Mouse (Mus musculus): ENCODE data around the gene Nckap5l. TPM values are rescaled to one million over a fixed set of nuclear protein-coding genes. Genes with fewer than 3 reads are reported as not detected.

Nckap5l gene
- polyA plus RNA-seq, 1 experiment: 13.0 TPM

DNA sequence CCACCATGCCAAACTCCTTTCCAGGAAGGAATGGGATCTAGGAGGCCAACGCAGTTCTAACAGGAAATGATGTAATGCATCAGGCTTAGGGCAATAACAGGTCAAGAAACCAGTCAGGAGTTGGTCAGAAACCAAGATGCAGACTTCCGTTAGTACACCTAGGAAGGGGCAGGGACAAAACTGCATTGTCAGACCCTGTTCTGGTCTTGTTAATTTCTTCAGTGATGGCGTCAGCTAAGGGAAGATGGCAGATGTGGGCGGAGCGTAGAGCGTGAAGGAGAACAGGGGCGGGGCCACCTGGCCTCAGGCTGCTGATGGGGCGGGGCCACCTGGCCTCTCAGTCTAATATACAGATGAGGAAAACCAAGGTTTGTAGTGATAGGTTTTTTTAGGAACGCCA lies 36.4 kb downstream of the Nckap5l start:
- peaks cover 13% of the 10 kb centered on the region for H3K4me1 ChIP-seq (ENCODE audit: control insufficient read depth, insufficient read depth, low read length)

DNA sequence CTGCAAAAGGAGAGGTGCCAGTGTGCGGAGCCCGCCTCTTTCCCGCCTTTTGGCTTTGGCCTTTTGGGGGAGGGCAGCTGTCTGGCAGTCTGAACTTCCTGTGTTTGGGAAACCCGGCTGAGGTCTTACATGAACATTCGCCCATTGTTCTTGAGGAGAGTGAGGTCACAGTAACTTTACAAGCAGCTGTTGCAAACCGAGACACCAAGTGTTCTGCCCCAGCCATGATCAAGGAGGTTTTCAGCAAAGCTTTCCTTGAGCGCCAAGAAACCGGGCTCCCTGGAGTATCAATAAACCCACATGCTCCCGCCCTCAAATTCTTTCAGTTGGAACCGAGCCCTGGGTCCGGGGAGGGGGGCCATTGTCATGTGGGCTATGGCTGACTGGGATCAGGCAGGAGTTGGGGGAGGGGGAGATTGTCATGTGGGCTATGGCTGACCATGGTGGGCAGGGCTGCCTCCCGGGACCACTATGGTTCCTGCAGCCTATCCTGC lies 37.0 kb downstream of the Nckap5l start:
- Histone ChIP-seq H3K4me3 (replicated peaks; ENCODE audit: extremely low read depth, low read depth, low read length) (peak overlapping the region; percentile 8), H3K4me1 (ENCODE audit: control insufficient read depth, insufficient read depth, low read length) (peaks cover 15% of the 10 kb centered on the region)
- TF ChIP-seq POLR2A (IDR thresholded peaks at IDR 0.05; ENCODE audit: borderline replicate concordance, extremely low read depth, low read depth, low read length): 0 out of 2 replicates have a peak, but pooled peaks have one; percentile 18
- TF ChIP-seq CTCF (IDR thresholded peaks at IDR 0.05; ENCODE audit: insufficient read depth, low read length): no peak
- 4% methylated on average over 12 of the region's 12 CpGs for WGBS
- peak; percentile 53 for DNase-seq

More for the DNA sequence above, 36.4 kb downstream of the Nckap5l start:
- DNase-seq: no peak
- no peak overlapping the region for H3K4me3 ChIP-seq (replicated peaks; ENCODE audit: extremely low read depth, low read depth, low read length)
- TF ChIP-seq CTCF (IDR thresholded peaks at IDR 0.05; ENCODE audit: insufficient read depth, low read length): no peak
- no peak for TF ChIP-seq POLR2A (IDR thresholded peaks at IDR 0.05; ENCODE audit: borderline replicate concordance, extremely low read depth, low read depth, low read length)
- 48% methylated on average over 9 of the region's 9 CpGs for WGBS

DNA sequence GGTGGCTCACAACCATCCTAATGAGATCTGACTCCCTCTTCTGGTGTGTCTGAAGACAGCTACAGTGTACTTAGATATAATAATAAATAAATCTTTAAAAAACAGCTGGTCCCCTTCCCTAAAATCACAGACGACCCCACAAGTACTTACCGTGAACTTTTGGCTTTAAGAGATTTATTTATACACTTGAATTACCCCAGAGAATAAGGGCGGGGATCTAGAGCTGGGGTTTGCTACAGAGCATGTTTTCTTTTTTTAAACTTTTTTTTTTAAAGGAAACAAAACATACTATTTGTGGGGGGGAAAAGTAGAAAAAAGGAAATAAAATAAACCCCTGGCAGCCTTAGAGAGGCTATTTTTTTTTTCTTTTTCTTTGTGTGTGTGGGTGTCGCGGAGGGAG lies 37.4 kb downstream of the Nckap5l start:
- DNase-seq: no peak
- 2% methylated on average over 5 of the region's 5 CpGs for WGBS
- Histone ChIP-seq H3K4me3 (replicated peaks; ENCODE audit: extremely low read depth, low read depth, low read length) (no peak overlapping the region), H3K4me1 (ENCODE audit: control insufficient read depth, insufficient read depth, low read length) (peaks cover 15% of the 10 kb centered on the region)
- TF ChIP-seq POLR2A (IDR thresholded peaks at IDR 0.05; ENCODE audit: borderline replicate concordance, extremely low read depth, low read depth, low read length) (no peak), CTCF (IDR thresholded peaks at IDR 0.05; ENCODE audit: insufficient read depth, low read length) (no peak)

DNA sequence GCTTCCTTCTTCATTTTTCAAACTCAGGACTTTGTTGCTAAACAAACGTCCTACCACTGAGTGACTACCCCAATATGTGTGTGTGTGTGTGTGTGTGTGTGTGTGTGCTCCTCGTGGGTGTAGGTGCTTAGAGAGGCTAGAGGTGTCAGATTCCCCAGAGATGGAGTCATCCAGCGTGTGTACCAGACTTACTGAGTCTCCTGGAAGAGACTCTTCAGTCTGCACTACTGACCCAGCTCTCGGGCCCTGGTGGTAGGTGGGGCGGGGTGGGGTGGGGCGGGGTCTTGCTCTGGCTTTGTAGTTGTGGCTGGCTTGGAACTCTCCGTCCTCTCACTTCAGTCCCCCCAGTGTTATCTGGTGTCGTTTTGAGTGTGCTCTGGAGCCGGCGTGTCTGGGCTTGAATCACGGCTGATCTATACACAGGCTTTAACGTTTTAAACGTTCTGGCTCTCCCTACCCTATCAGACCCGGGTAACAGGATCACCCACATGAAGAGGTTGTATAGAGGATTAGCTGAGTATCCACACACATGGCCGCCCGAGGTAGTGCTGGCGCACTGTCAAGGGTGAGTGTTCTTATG lies 39.8 kb downstream of the Nckap5l start:
- no peak for DNase-seq
- Histone ChIP-seq H3K4me1 (ENCODE audit: control insufficient read depth, insufficient read depth, low read length) (peaks cover 15% of the 10 kb centered on the region), H3K4me3 (replicated peaks; ENCODE audit: extremely low read depth, low read depth, low read length) (no peak overlapping the region)
- no peak for TF ChIP-seq POLR2A (IDR thresholded peaks at IDR 0.05; ENCODE audit: borderline replicate concordance, extremely low read depth, low read depth, low read length)
- no peak for TF ChIP-seq CTCF (IDR thresholded peaks at IDR 0.05; ENCODE audit: insufficient read depth, low read length)
- 30% methylated on average over 17 of the region's 17 CpGs for WGBS

DNA sequence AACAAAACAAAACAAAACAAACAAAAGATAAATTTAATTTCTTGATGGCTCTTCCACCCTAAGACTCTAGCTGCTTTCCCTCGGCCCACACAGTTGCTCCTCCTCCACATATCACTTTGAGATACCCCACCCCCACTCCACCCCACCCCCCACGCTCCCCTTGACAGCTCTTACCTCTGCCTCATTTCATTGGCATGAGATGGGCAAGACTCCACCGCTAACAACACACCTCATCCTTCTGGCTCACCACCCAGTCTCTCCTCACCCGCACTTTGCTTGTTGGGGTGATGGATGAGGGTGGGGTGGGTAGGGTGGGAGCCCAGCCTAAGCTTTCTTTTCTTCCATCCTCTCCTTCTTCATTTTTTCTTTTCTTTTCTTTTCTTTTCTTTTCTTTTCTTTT lies 40.6 kb downstream of the Nckap5l start:
- H3K4me3 ChIP-seq (replicated peaks; ENCODE audit: extremely low read depth, low read depth, low read length): no peak overlapping the region
- 19% methylated on average over 4 of the region's 4 CpGs for WGBS
- TF ChIP-seq POLR2A (IDR thresholded peaks at IDR 0.05; ENCODE audit: borderline replicate concordance, extremely low read depth, low read depth, low read length) (no peak), CTCF (IDR thresholded peaks at IDR 0.05; ENCODE audit: insufficient read depth, low read length) (no peak)
- peaks cover 15% of the 10 kb centered on the region for H3K4me1 ChIP-seq (ENCODE audit: control insufficient read depth, insufficient read depth, low read length)
- DNase-seq: no peak

DNA sequence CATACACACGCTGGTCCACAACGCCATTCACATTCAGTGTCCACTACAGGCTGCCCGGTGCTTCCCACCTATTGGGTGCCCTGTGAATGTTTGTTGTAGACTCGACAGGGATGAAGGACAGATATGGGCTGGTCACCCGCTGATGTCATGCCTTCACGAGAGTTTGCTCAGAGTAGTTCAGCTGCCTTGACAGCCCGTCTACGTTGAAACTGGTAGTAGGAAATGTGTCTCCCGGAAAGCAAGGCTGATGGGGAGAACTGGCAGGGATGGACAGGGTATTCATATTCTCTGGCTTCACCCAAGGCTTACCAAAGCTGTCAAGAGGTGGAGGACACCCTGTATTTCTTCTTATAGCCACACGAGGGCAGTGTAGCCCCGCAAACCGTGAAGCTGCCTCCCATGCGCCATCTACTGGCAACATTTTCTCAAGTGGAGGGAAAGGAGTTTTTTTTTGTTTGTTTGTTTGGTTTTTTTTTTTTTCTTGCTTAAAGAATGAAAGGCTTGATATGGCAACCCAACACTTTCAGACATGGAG lies 41.1 kb downstream of the Nckap5l start:
- Histone ChIP-seq H3K4me3 (replicated peaks; ENCODE audit: extremely low read depth, low read depth, low read length) (no peak overlapping the region), H3K4me1 (ENCODE audit: control insufficient read depth, insufficient read depth, low read length) (peaks cover 13% of the 10 kb centered on the region)
- TF ChIP-seq CTCF (IDR thresholded peaks at IDR 0.05; ENCODE audit: insufficient read depth, low read length): peak; percentile 100
- TF ChIP-seq POLR2A (IDR thresholded peaks at IDR 0.05; ENCODE audit: borderline replicate concordance, extremely low read depth, low read depth, low read length): no peak
- 14% methylated on average over 13 of the region's 13 CpGs for WGBS
- peak; percentile 74 for DNase-seq

DNA sequence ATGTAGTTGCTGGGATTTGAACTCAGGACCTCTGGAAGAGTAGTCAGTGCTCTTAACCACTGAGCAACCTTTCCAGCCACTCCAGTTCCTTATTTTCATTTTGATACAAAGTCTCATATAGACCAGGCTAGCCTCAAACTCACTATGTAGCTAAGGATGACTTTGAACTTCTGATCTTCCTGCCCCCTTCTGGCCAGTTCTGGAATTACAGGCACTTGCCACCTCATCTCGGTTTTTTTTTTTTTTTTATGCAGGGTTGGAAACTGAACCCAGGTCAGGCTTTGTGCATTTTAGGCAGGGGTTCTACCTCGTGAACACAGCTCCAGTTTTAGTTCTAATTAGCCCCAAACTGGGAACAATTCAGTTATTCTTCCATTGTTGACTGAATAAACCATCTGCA lies 41.8 kb downstream of the Nckap5l start:
- Histone ChIP-seq H3K4me1 (ENCODE audit: control insufficient read depth, insufficient read depth, low read length) (peaks cover 8% of the 10 kb centered on the region), H3K4me3 (replicated peaks; ENCODE audit: extremely low read depth, low read depth, low read length) (no peak overlapping the region)
- peak; percentile 58 for DNase-seq
- TF ChIP-seq POLR2A (IDR thresholded peaks at IDR 0.05; ENCODE audit: borderline replicate concordance, extremely low read depth, low read depth, low read length): no peak
- peak; percentile 32 for TF ChIP-seq CTCF (IDR thresholded peaks at IDR 0.05; ENCODE audit: insufficient read depth, low read length)
- WGBS: 16% methylated on average over 2 of the region's 2 CpGs

DNA sequence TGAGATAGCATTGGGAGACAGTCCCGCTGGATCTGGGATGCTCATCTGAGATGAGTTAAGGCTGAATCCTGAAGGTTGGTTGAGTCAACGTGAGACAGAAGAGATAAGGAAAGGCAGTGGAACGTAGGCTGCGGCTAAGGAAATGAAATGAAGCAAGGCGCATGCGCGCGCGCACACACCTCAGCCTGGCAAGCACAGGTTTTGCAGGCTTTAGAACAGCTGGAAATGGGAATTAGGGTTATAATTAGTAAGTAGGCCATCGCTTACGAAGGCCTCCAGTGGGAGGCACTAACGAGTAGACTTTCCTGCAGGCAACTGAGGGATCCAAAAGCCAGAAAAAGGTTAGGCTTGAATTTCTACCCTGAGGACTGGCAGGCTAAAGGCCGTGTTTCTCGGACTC lies 45.8 kb downstream of the Nckap5l start:
- TF ChIP-seq CTCF (IDR thresholded peaks at IDR 0.05; ENCODE audit: insufficient read depth, low read length) (no peak), POLR2A (IDR thresholded peaks at IDR 0.05; ENCODE audit: borderline replicate concordance, extremely low read depth, low read depth, low read length) (no peak)
- WGBS: 54% methylated on average over 14 of the region's 14 CpGs
- no peak for DNase-seq
- Histone ChIP-seq H3K4me1 (ENCODE audit: control insufficient read depth, insufficient read depth, low read length) (peaks cover 5% of the 10 kb centered on the region; the same call in 1 of the 2 replicates), H3K4me3 (replicated peaks; ENCODE audit: extremely low read depth, low read depth, low read length) (no peak overlapping the region)

DNA sequence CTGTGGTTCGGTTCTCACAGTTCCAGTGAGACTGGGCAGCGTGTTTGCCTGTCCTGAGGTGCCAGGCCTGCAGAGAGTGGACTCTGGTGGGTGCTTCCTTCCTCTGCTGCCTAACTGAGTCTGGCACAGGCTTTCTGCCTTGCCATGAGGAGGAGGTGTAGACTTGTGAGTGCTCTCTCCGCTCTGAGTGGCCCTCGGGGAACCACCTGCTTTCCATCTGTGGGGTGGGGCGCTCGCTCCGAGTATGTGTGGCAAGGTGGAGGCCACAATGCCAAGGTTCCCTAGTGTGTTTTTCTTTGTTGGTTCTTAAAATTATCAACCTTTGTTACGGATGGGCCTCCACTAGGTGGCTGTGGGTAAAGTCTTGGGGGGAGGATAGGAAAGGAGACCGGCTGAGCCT lies 48.7 kb downstream of the Nckap5l start:
- Histone ChIP-seq H3K4me1 (ENCODE audit: control insufficient read depth, insufficient read depth, low read length) (no peaks in the 10 kb centered on the region), H3K4me3 (replicated peaks; ENCODE audit: extremely low read depth, low read depth, low read length) (no peak overlapping the region)
- TF ChIP-seq POLR2A (IDR thresholded peaks at IDR 0.05; ENCODE audit: borderline replicate concordance, extremely low read depth, low read depth, low read length) (no peak), CTCF (IDR thresholded peaks at IDR 0.05; ENCODE audit: insufficient read depth, low read length) (no peak)
- no peak for DNase-seq
- 70% methylated on average over 9 of the region's 9 CpGs for WGBS

DNA sequence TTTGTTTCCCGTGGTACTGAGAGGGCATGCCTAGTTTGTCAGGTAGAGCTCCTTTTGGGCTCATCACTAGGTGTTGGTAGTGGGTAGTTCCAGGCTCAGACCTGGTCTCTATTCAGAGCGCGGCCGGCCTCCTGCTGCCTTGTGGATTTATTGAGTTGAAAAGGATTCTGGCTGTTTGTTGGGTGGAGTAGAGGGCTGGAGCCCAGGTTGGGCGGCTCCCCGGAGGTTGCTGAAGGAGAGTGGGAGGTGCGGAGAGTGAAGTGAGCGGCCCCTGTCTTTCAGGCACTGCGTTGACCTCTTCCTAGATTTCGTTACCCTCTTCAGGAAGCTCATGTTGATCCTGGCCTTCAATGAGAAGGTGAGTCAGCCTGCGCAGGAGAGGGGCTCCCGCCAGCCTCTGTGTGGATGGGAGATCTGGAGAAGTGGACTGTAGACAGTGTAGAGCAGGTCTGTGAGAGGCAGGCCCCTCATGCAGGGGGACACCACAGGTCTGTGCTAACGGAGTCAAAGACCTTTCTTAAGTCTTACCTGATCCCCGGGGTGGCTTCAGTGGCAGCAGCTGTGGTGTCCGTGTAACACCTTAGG lies 50.5 kb downstream of the Nckap5l start:
- H3K4me3 ChIP-seq (replicated peaks; ENCODE audit: extremely low read depth, low read depth, low read length): no peak overlapping the region
- H3K4me1 ChIP-seq (ENCODE audit: control insufficient read depth, insufficient read depth, low read length): peaks cover 8% of the 10 kb centered on the region; the same call in 1 of the 2 replicates
- WGBS: 77% methylated on average over 15 of the region's 15 CpGs
- DNase-seq: no peak
- no peak for TF ChIP-seq CTCF (IDR thresholded peaks at IDR 0.05; ENCODE audit: insufficient read depth, low read length)
- TF ChIP-seq POLR2A (IDR thresholded peaks at IDR 0.05; ENCODE audit: borderline replicate concordance, extremely low read depth, low read depth, low read length): no peak

Data from lung, adult 2 months (tissue).